Mouse (Mus musculus): ENCODE measurements at regions not wholly inside any gene's neighbourhood (a gene's known extent, or its start where the extent isn't known, plus 50 kb on each side); places are given as distances from the start of the nearest gene placed in this dataset.

GRCm38 (mm10) chr10:83910649-83911370 is 188.1 kb downstream of the 1500009L16Rik start:
- WGBS: 68% methylated on average over 10 of the region's 10 CpGs
- Histone ChIP-seq H3K4me3 (replicated peaks; ENCODE audit: control insufficient read depth, low read depth, low read length) (no peak overlapping the region), H3K4me1 (ENCODE audit: control insufficient read depth, insufficient read depth, low read length) (no peaks in the 10 kb centered on the region; the same call in 1 of the 2 replicates), H3K27ac (ENCODE audit: control insufficient read depth, insufficient read depth, low read depth, low read length, poor library complexity) (no peak overlapping the region)
- TF ChIP-seq POLR2A (IDR thresholded peaks at IDR 0.05; ENCODE audit: borderline replicate concordance, control insufficient read depth, low read depth, low read length): no peak
- TF ChIP-seq CTCF (IDR thresholded peaks at IDR 0.05; ENCODE audit: control insufficient read depth, insufficient read depth, low read length): no peak

- no peak overlapping the region for H3K27ac ChIP-seq (ENCODE audit: control insufficient read depth, insufficient read depth, low read depth, low read length, poor library complexity)
- no peak overlapping the region for H3K4me3 ChIP-seq (replicated peaks; ENCODE audit: control insufficient read depth, low read depth, low read length)
- 38% methylated on average over 12 of the region's 12 CpGs for WGBS
- no peaks in the 10 kb centered on the region for H3K4me1 ChIP-seq (ENCODE audit: control insufficient read depth, insufficient read depth, low read length)
- TF ChIP-seq POLR2A (IDR thresholded peaks at IDR 0.05; ENCODE audit: borderline replicate concordance, control insufficient read depth, low read depth, low read length): no peak
- no peak for TF ChIP-seq CTCF (IDR thresholded peaks at IDR 0.05; ENCODE audit: control insufficient read depth, insufficient read depth, low read length)
Measured at GRCm38 (mm10) chr10:83914401-83915132, 191.9 kb downstream of the 1500009L16Rik start.

- WGBS: 76% methylated on average over 9 of the region's 9 CpGs
- no peak for TF ChIP-seq POLR2A (IDR thresholded peaks at IDR 0.05; ENCODE audit: borderline replicate concordance, control insufficient read depth, low read depth, low read length)
- TF ChIP-seq CTCF (IDR thresholded peaks at IDR 0.05; ENCODE audit: control insufficient read depth, insufficient read depth, low read length): no peak
- no peaks in the 10 kb centered on the region for H3K4me1 ChIP-seq (ENCODE audit: control insufficient read depth, insufficient read depth, low read length)
- H3K4me3 ChIP-seq (replicated peaks; ENCODE audit: control insufficient read depth, low read depth, low read length): no peak overlapping the region
- H3K27ac ChIP-seq (ENCODE audit: control insufficient read depth, insufficient read depth, low read depth, low read length, poor library complexity): no peak overlapping the region
Measured at GRCm38 (mm10) chr10:83915133-83915730, 192.6 kb downstream of the 1500009L16Rik start.

GRCm38 (mm10) chr10:83926990-83927389 is 204.3 kb downstream of the 1500009L16Rik start:
- no peaks in the 10 kb centered on the region for H3K4me1 ChIP-seq (ENCODE audit: control insufficient read depth, insufficient read depth, low read length)
- TF ChIP-seq CTCF (IDR thresholded peaks at IDR 0.05; ENCODE audit: control insufficient read depth, insufficient read depth, low read length): no peak
- no peak for TF ChIP-seq POLR2A (IDR thresholded peaks at IDR 0.05; ENCODE audit: borderline replicate concordance, control insufficient read depth, low read depth, low read length)
- H3K27ac ChIP-seq (ENCODE audit: control insufficient read depth, insufficient read depth, low read depth, low read length, poor library complexity): no peak overlapping the region
- no peak overlapping the region for H3K4me3 ChIP-seq (replicated peaks; ENCODE audit: control insufficient read depth, low read depth, low read length)
- WGBS: 72% methylated on average over 4 of the region's 4 CpGs

GRCm38 (mm10) chr10:83927554-83927953 is 204.9 kb downstream of the 1500009L16Rik start:
- 72% methylated on average over 2 of the region's 2 CpGs for WGBS
- TF ChIP-seq CTCF (IDR thresholded peaks at IDR 0.05; ENCODE audit: control insufficient read depth, insufficient read depth, low read length) (no peak), POLR2A (IDR thresholded peaks at IDR 0.05; ENCODE audit: borderline replicate concordance, control insufficient read depth, low read depth, low read length) (no peak)
- H3K4me1 ChIP-seq (ENCODE audit: control insufficient read depth, insufficient read depth, low read length): no peaks in the 10 kb centered on the region
- H3K27ac ChIP-seq (ENCODE audit: control insufficient read depth, insufficient read depth, low read depth, low read length, poor library complexity): no peak overlapping the region
- no peak overlapping the region for H3K4me3 ChIP-seq (replicated peaks; ENCODE audit: control insufficient read depth, low read depth, low read length)

- H3K4me3 ChIP-seq (replicated peaks; ENCODE audit: control insufficient read depth, low read depth, low read length): no peak overlapping the region
- 25% methylated on average over 3 of the region's 3 CpGs for WGBS
- TF ChIP-seq CTCF (IDR thresholded peaks at IDR 0.05; ENCODE audit: control insufficient read depth, insufficient read depth, low read length) (no peak), POLR2A (IDR thresholded peaks at IDR 0.05; ENCODE audit: borderline replicate concordance, control insufficient read depth, low read depth, low read length) (no peak)
- no peaks in the 10 kb centered on the region for H3K4me1 ChIP-seq (ENCODE audit: control insufficient read depth, insufficient read depth, low read length)
- no peak overlapping the region for H3K27ac ChIP-seq (ENCODE audit: control insufficient read depth, insufficient read depth, low read depth, low read length, poor library complexity)
Measured at GRCm38 (mm10) chr10:83931758-83932157, 209.1 kb downstream of the 1500009L16Rik start.

GRCm38 (mm10) chr10:83933201-83933600 is 210.5 kb downstream of the 1500009L16Rik start:
- no peak for TF ChIP-seq POLR2A (IDR thresholded peaks at IDR 0.05; ENCODE audit: borderline replicate concordance, control insufficient read depth, low read depth, low read length)
- TF ChIP-seq CTCF (IDR thresholded peaks at IDR 0.05; ENCODE audit: control insufficient read depth, insufficient read depth, low read length): no peak
- Histone ChIP-seq H3K27ac (ENCODE audit: control insufficient read depth, insufficient read depth, low read depth, low read length, poor library complexity) (no peak overlapping the region), H3K4me3 (replicated peaks; ENCODE audit: control insufficient read depth, low read depth, low read length) (no peak overlapping the region), H3K4me1 (ENCODE audit: control insufficient read depth, insufficient read depth, low read length) (no peaks in the 10 kb centered on the region)
- WGBS: 46% methylated on average over 7 of the region's 7 CpGs

GRCm38 (mm10) chr10:83934498-83934897 is 211.8 kb downstream of the 1500009L16Rik start:
- no peak overlapping the region for H3K27ac ChIP-seq (ENCODE audit: control insufficient read depth, insufficient read depth, low read depth, low read length, poor library complexity)
- H3K4me3 ChIP-seq (replicated peaks; ENCODE audit: control insufficient read depth, low read depth, low read length): no peak overlapping the region
- no peak for TF ChIP-seq POLR2A (IDR thresholded peaks at IDR 0.05; ENCODE audit: borderline replicate concordance, control insufficient read depth, low read depth, low read length)
- TF ChIP-seq CTCF (IDR thresholded peaks at IDR 0.05; ENCODE audit: control insufficient read depth, insufficient read depth, low read length): no peak
- H3K4me1 ChIP-seq (ENCODE audit: control insufficient read depth, insufficient read depth, low read length): no peaks in the 10 kb centered on the region
- 74% methylated on average over 3 of the region's 3 CpGs for WGBS

All from bone marrow, adult 2 months (tissue).